Mouse (Mus musculus): ENCODE data around the gene Scamp4. TPM values are rescaled to one million over a fixed set of nuclear protein-coding genes. Genes with fewer than 3 reads are reported as not detected.

Scamp4 gene
- total RNA-seq, 2 experiments from 2014 or later: 34.9 to 42.9 TPM

Small RNAs within 50 kb of the gene (microRNA-seq; reads per million reads assigned to microRNA genes)
- gene Mir6912: 2.0 to 2.2 reads per million in 2 experiments

Other genes starting within 250 kb of the Scamp4 start
- gene Plk5, start 246.4 kb upstream of the Scamp4 start, total RNA-seq (2021): 1 to 10 TPM; 1.7 to 3.8 TPM
- 10 to 100 TPM; 33.6 to 36.6 TPM for gene Mex3d, start 215.2 kb upstream of the Scamp4 start, total RNA-seq (2021)
- gene Mbd3, start 203.3 kb upstream of the Scamp4 start, total RNA-seq (2021): 100 to 1,000 TPM; 119 to 129 TPM
- 100 to 1,000 TPM; 503 to 527 TPM for gene Uqcr11, start 196.0 kb upstream of the Scamp4 start, total RNA-seq (2021)
- gene Tcf3, start 169.2 kb upstream of the Scamp4 start, total RNA-seq (2021): 10 to 100 TPM; 36.1 to 42.9 TPM
- under 1 TPM; 0.07 TPM for gene Onecut3, start 108.0 kb upstream of the Scamp4 start, total RNA-seq (2021)
- under 1 TPM; 0.21 to 0.38 TPM for gene Atp8b3, start 63.7 kb upstream of the Scamp4 start, total RNA-seq (2021)
- 10 to 100 TPM; 49.5 to 53.9 TPM for gene Rexo1, start 41.3 kb upstream of the Scamp4 start, total RNA-seq (2021)
- gene Klf16, start 25.6 kb upstream of the Scamp4 start, total RNA-seq (2021): 10 to 100 TPM; 41.8 to 43.6 TPM
- 100 to 1,000 TPM; 179 to 191 TPM for gene Abhd17a, start 12.5 kb upstream of the Scamp4 start, total RNA-seq (2021)
- gene Adat3, start within 50 bp of the Scamp4 start, total RNA-seq (2021): 1 to 10 TPM; 2.1 to 4.5 TPM
- 1 to 10 TPM; 2.6 to 3.0 TPM for gene Gm49322, start 3.1 kb downstream of the Scamp4 start, total RNA-seq (2021)
- gene Csnk1g2, start 20.0 kb downstream of the Scamp4 start, total RNA-seq (2021): 100 to 1,000 TPM; 146 to 157 TPM
- gene Btbd2, start 54.2 kb downstream of the Scamp4 start, total RNA-seq (2021): 10 to 100 TPM; 84.4 to 90.6 TPM
- gene Mknk2, start 75.2 kb downstream of the Scamp4 start, total RNA-seq (2021): 10 to 100 TPM; 48.5 to 53.2 TPM
- 10 to 100 TPM; 21.2 to 22.5 TPM for gene Mob3a, start 99.1 kb downstream of the Scamp4 start, total RNA-seq (2021)
- 10 to 100 TPM; 51.0 to 69.9 TPM for gene Izumo4, start 99.3 kb downstream of the Scamp4 start, total RNA-seq (2021)
- gene Ap3d1, start 139.4 kb downstream of the Scamp4 start, total RNA-seq (2021): 100 to 1,000 TPM; 135 to 139 TPM
- gene Dot1l, start 152.3 kb downstream of the Scamp4 start, total RNA-seq (2021): 10 to 100 TPM; 61.0 to 67.4 TPM
- gene Sf3a2, start 195.3 kb downstream of the Scamp4 start, total RNA-seq (2021): 10 to 100 TPM; 42.9 to 45.3 TPM
- 10 to 100 TPM; 61.9 to 72.8 TPM for gene Plekhj1, start 195.8 kb downstream of the Scamp4 start, total RNA-seq (2021)
- gene Amh, start 202.4 kb downstream of the Scamp4 start, total RNA-seq (2021): 1 to 10 TPM; 2.1 to 2.5 TPM
- gene Jsrp1, start 210.6 kb downstream of the Scamp4 start, total RNA-seq (2021): 1 to 10 TPM; 1.4 TPM
- gene Oaz1, start 223.8 kb downstream of the Scamp4 start, total RNA-seq (2021): 100 to 1,000 TPM; 399 to 419 TPM
- 10 to 100 TPM; 20.4 to 25.9 TPM for gene Lingo3, start 241.2 kb downstream of the Scamp4 start, total RNA-seq (2021)